Mouse (Mus musculus) C2C12 (cell line): ENCODE data around the gene Vmn2r11. TPM values are rescaled to one million over a fixed set of nuclear protein-coding genes. Genes with fewer than 3 reads are reported as not detected.
"Not testable (repeated sequence)": the region's sequence is repeated elsewhere in the genome, so short reads cannot be mapped to it uniquely, and the experiment has no call there.

ENCODE experiments used
- H3K27me3 ChIP-seq: one replicate; pipeline ENCODE4 v1.6.1; 2011; ENCODE audit not compliant: control insufficient read depth, insufficient read depth, insufficient read length
- H3K36me3 ChIP-seq: one replicate; pipeline ENCODE4 v1.6.1; 2011; ENCODE audit not compliant: control insufficient read depth, insufficient read depth
- H3K4me3 ChIP-seq: one replicate; pipeline ENCODE4 v1.5.1; 2011; ENCODE audit warnings: mild to moderate bottlenecking, control low read depth; ENCODE audit not compliant: poor library complexity, insufficient read depth, severe bottlenecking
- H3K79me2 ChIP-seq: one replicate; pipeline ENCODE4 v1.6.1; 2011; ENCODE audit not compliant: control insufficient read depth, insufficient read depth
- H3K79me3 ChIP-seq: one replicate; pipeline ENCODE4 v1.6.1; 2011; ENCODE audit warnings: low read depth, control low read depth
- H3ac ChIP-seq: one replicate; pipeline ENCODE3; 2011; ENCODE audit warnings: low read depth; ENCODE audit not compliant: control insufficient read depth, insufficient read length
- CEBPB ChIP-seq: IDR thresholded peaks from one replicate; pipeline ENCODE4 v1.6.1; 2011; ENCODE audit warnings: low read depth, mild to moderate bottlenecking, control low read depth, moderate library complexity
- CTCF ChIP-seq: IDR thresholded peaks from one replicate; pipeline ENCODE4 v1.5.1; 2011; ENCODE audit not compliant: control insufficient read depth, insufficient read depth, insufficient read length
- FOSL1 ChIP-seq: IDR thresholded peaks from one replicate; pipeline ENCODE4 v1.8.0; 2011; ENCODE audit warnings: mild to moderate bottlenecking, low read length; ENCODE audit not compliant: poor library complexity, insufficient read depth, severe bottlenecking
- MAX ChIP-seq: IDR thresholded peaks from one replicate; pipeline ENCODE4 v1.6.1; 2011; ENCODE audit warnings: mild to moderate bottlenecking, control low read depth
- MYOD1 ChIP-seq: IDR thresholded peaks from one replicate; pipeline ENCODE4 v1.6.1; 2011; ENCODE audit warnings: low read depth; ENCODE audit not compliant: control insufficient read depth, insufficient read length
- MYOG ChIP-seq: IDR thresholded peaks from one replicate; pipeline ENCODE4 v1.6.1; 2011; ENCODE audit not compliant: control insufficient read depth, insufficient read length; ENCODE audit errors: extremely low read depth
- USF1 ChIP-seq: IDR thresholded peaks from one replicate; pipeline ENCODE4 v1.6.1; 2011; ENCODE audit warnings: low read depth, mild to moderate bottlenecking, control low read depth, moderate library complexity
- long read RNA-seq, 2 experiments: library from polyadenylated mRNA; unstranded; transcript quantifications; one replicate each; pipeline ENCODE4 v2.0.0; 2019 to 2020
- polyA plus RNA-seq: library from polyadenylated mRNA; unstranded; fragments of >200 nt; fragmentation: generic; extraction: Trizol; gene quantifications from one replicate; pipeline ENCODE4 v1.2.1, GENCODE M21; 2012; ENCODE audit warnings: missing spikeins

The Vmn2r11 gene
- not detected for polyA plus RNA-seq
- long read RNA-seq, experiment 1: 0 reads
- long read RNA-seq, experiment 2: 0 reads

- not testable (repeated sequence) for H3K36me3 ChIP-seq, H3K79me2 ChIP-seq, H3ac ChIP-seq, H3K79me3 ChIP-seq, H3K4me3 ChIP-seq, H3K27me3 ChIP-seq
These were observed at the start of gene Vmn2r11 for GRCm38 (mm10) chr5:109059469-109059868. TSS of gene Vmn2r11 (minus strand) at chr5:109059569.

GRCm38 (mm10) chr5:109097850-109098249, 38.5 kb upstream of the Vmn2r11 start, which contains the start of gene Vmn2r12:
TSS of gene Vmn2r12 (minus strand) at chr5:109097950.
- not testable (repeated sequence) for H3K79me2 ChIP-seq, H3K27me3 ChIP-seq, H3K36me3 ChIP-seq, H3ac ChIP-seq, H3K4me3 ChIP-seq, H3K79me3 ChIP-seq

DNA sequence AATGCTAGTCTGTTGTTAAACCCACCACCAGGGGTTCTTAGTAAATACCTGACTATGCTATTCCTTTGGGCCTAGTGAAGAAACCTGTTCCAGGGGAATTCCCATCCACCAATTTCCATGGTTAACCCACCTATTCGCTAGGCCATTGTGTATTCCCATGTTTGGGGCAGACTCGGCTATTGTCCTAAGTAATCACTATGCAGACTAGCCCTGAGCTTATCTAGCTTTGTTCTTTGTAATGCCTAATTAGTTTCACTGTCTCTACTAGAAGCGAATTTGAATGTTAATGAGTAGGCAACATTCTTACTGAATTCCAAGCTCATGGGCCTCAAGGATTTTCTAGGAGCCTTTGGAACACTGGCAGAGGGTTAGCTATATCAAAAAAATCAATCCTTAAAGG, 37.1 kb upstream of the Vmn2r11 start:
- H3K79me3 ChIP-seq: not testable (repeated sequence)

GRCm38 (mm10) chr5:109072016-109072415, 12.6 kb upstream of the Vmn2r11 start:
- peak; percentile 13 for TF ChIP-seq CTCF
- H3K79me3 ChIP-seq, H3ac ChIP-seq, H3K27me3 ChIP-seq, H3K4me3 ChIP-seq, H3K79me2 ChIP-seq, H3K36me3 ChIP-seq: not testable (repeated sequence)

More for the DNA sequence above, 37.1 kb upstream of the Vmn2r11 start:
- not testable (repeated sequence) for H3K4me3 ChIP-seq, H3K27me3 ChIP-seq, H3K79me2 ChIP-seq, H3ac ChIP-seq, H3K36me3 ChIP-seq

DNA sequence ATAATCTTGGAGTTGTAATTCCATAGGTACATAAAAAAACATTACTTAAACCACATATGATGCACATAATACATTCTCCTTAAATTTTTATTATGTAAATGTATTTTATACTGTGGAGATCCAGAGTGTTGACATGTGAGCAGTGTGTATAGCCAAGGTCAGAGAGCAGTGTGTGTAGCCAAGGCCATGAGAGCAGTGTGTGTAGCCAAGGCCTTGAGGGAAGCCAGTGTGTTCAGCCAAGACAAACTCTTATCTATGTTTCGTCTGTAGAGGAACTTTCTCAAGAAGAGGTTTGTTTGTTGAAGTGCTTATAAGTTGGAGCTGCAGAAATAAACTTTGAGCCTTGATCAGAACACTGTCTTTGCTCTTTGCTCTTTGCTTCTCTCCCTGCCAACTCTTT, 4.1 kb downstream of the Vmn2r11 start:
- H3K79me3 ChIP-seq: no peaks in the 10 kb centered on the region
- H3K36me3 ChIP-seq: no peaks in the 10 kb centered on the region
- no peak overlapping the region for H3K4me3 ChIP-seq
- H3ac ChIP-seq: no peak overlapping the region
- H3K27me3 ChIP-seq: no peaks in the 10 kb centered on the region
- H3K79me2 ChIP-seq: no peaks in the 10 kb centered on the region
- TF ChIP-seq MYOG (no peak), MAX (no peak), MYOD1 (no peak), CTCF (no peak), FOSL1 (no peak)

DNA sequence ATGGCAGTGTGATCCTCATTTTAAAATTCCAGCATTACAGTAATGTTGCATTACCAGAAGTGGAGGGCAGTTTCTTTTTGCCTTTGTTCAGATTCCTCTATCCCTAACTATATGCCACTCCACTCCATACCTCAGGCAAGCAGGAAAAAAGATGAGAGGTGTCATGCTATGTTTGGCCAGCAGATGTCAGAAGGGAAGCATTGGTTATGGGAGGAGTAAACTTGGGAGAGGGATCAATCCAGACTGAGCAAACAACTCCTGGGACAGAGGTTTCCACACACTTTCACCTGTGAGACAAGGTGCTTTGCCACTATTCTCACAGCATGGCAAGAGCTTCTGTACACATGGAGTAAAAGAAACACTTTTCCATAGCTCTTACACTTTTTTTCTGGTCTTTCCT, 26.8 kb downstream of the Vmn2r11 start:
- TF ChIP-seq MAX (no peak), CTCF (no peak), USF1 (no peak), MYOG (no peak), MYOD1 (no peak), CEBPB (no peak), FOSL1 (no peak)
- H3ac ChIP-seq: no peak overlapping the region
- H3K36me3 ChIP-seq: no peaks in the 10 kb centered on the region
- no peak overlapping the region for H3K4me3 ChIP-seq
- H3K79me3 ChIP-seq: no peaks in the 10 kb centered on the region
- no peaks in the 10 kb centered on the region for H3K79me2 ChIP-seq
- H3K27me3 ChIP-seq: no peaks in the 10 kb centered on the region

GRCm38 (mm10) chr5:109006427-109006826, 52.9 kb downstream of the Vmn2r11 start, which contains the start of gene Vmn2r10:
TSS of gene Vmn2r10 (minus strand) at chr5:109006527.
- H3K79me2 ChIP-seq, H3K27me3 ChIP-seq, H3K79me3 ChIP-seq, H3K36me3 ChIP-seq, H3K4me3 ChIP-seq, H3ac ChIP-seq: not testable (repeated sequence)

Other genes with a start within 250 kb of the Vmn2r11 start
- not detected for gene Vmn2r9, start 207.0 kb downstream of the Vmn2r11 start, polyA plus RNA-seq
- gene Vmn2r10, start 53.0 kb downstream of the Vmn2r11 start, polyA plus RNA-seq: not detected
- gene Vmn2r12, start 38.4 kb upstream of the Vmn2r11 start, polyA plus RNA-seq: not detected
- 0.04 TPM for gene Vmn2r13, start 132.6 kb upstream of the Vmn2r11 start, polyA plus RNA-seq
- not detected for gene Vmn2r14, start 165.1 kb upstream of the Vmn2r11 start, polyA plus RNA-seq
- not detected for gene Vmn2r15, start 238.1 kb upstream of the Vmn2r11 start, polyA plus RNA-seq